Mouse (Mus musculus) embryonic fibroblast, embryonic 13.5 days (primary cell): ENCODE results near the gene Prrc2a. TPM values are rescaled to one million over a fixed set of nuclear protein-coding genes. Genes with fewer than 3 reads are reported as not detected.
"Not testable (repeated sequence)": the region's sequence is repeated elsewhere in the genome, so short reads cannot be mapped to it uniquely, and the experiment has no call there.

Experiments used
- H3K27ac ChIP-seq: 2 replicates; pipeline ENCODE4 v1.5.1; 2012; ENCODE audit warnings: low read length, control low read depth, inconsistent platforms; ENCODE audit not compliant: insufficient read depth
- H3K4me1 ChIP-seq: 2 replicates; pipeline ENCODE4 v1.6.1; 2011; ENCODE audit warnings: low read length; ENCODE audit not compliant: control insufficient read depth, insufficient read depth
- H3K4me3 ChIP-seq: 2 replicates; pipeline ENCODE4 v1.5.1; 2011; ENCODE audit warnings: mild to moderate bottlenecking, control low read depth, low read length; ENCODE audit not compliant: insufficient read depth
- CTCF ChIP-seq: IDR thresholded peaks from 2 replicates; pipeline ENCODE4 v1.5.1; 2011; ENCODE audit warnings: mild to moderate bottlenecking, control low read depth, low read length, moderate library complexity, borderline replicate concordance; ENCODE audit not compliant: insufficient read depth
- POLR2A ChIP-seq: IDR thresholded peaks from 2 replicates; pipeline ENCODE4 v1.6.1; 2011; ENCODE audit warnings: low read depth, mild to moderate bottlenecking, control low read depth, low read length, moderate library complexity
- polyA plus RNA-seq: library from polyadenylated mRNA; stranded (reverse); fragments of >200 nt; gene quantifications from 2 replicates; pipeline ENCODE4 v1.2.4, GENCODE M21; 2011; ENCODE audit warnings: low read depth; ENCODE audit not compliant: missing spikeins, insufficient read length

Gene Prrc2a
- polyA plus RNA-seq, 1 experiment = 174 TPM

DNA sequence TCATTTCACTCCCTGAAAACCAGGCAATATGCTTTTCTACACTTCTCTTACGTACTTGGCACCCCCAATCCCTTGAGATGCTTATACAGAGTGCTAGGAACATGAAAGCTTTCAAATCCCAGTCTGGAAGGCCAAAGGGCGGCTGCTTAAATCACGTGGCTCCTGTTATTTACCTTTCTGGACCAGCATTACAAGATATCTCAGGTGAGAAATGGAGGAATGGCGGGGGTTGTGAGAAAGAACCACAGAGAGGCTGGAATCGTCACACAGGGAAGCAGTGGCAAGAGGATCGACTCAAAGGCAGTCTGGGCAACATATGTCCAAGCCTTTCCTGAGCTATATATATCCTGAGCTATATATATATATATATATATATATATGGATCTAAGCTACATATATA, 39.1 kb downstream of the Prrc2a start:
- peak overlapping the region; percentile 64; the same call in 1 of the 2 replicates for H3K4me3 ChIP-seq
- H3K27ac ChIP-seq = no peak overlapping the region
- no peak for TF ChIP-seq POLR2A
- TF ChIP-seq CTCF = no peak
- peaks cover 11% of the 10 kb centered on the region; the same call in 1 of the 2 replicates for H3K4me1 ChIP-seq

DNA sequence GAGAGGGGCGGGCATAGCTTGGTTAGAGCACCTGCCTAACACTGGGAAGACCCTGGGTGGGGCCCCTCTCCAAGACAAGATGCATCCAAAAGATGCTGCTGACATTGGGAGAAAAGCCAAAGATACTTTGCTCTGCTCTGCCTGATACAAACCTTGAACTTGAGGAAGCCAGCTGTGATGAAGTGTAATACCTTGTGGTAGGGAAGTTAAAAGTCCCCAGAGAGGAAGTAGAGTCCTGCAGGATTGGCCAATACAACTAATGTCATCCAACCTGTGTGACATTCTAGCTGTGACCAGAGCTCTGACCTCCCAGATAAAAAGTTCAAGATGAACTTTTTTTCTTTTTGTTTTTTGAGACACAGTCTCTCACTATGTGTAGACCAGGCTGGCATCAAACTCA, 39.6 kb downstream of the Prrc2a start:
- Histone ChIP-seq H3K27ac (no peak overlapping the region), H3K4me3 (no peak overlapping the region), H3K4me1 (peaks cover 11% of the 10 kb centered on the region; the same call in 1 of the 2 replicates)
- TF ChIP-seq POLR2A (no peak), CTCF (no peak)

DNA sequence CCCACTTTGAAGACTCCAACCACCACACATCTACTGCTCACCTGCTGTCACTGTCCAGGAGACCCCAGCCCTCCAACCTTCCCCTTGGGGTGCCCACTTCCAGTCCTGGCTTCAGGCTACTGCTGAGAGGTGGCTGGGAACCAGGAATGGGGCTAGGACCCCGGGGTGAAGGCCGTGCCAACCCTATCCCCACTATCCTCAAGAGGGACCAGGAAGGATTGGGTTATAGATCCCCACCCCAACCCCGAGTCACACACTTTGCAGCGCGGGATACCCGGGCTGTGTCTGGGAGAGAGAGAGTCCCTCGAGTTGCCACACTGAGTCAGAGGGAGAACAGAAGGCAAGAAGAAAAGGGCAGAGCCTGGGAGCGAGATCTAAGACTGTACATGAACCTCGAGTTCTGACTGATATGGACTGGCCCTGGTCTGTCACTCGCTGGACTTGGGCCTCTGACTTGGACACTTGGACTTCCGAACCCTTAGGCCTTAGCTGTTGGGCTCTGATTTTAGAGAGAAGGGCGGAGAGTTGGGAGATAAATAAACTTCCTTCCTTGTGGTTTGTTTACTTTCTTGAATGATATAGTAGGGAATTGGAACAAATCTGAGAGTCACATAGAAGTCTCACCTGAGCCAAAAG, 40.3 kb downstream of the Prrc2a start:
- not testable (repeated sequence) for H3K4me3 ChIP-seq, H3K27ac ChIP-seq
- peaks cover 11% of the 10 kb centered on the region; the same call in 1 of the 2 replicates for H3K4me1 ChIP-seq

DNA sequence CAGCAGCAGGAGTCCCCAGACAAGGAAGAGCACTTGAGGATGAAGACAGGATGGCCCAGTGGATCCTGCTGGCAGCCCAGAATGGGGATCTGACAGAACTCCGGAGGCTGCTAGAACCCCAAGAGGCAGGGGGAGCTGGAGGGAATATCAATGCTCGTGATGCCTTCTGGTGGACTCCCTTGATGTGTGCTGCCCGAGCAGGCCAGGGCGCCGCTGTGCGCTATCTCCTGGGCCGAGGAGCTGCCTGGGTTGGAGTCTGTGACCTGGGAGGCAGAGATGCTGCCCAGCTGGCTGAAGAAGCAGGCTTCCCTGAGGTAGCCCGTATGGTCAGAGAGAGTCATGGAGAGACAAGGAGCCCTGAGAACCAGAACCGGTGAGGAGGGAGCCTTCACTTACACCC, 41.4 kb downstream of the Prrc2a start:
- H3K27ac ChIP-seq, H3K4me3 ChIP-seq: not testable (repeated sequence)
- H3K4me1 ChIP-seq = peaks cover 11% of the 10 kb centered on the region; the same call in 1 of the 2 replicates

DNA sequence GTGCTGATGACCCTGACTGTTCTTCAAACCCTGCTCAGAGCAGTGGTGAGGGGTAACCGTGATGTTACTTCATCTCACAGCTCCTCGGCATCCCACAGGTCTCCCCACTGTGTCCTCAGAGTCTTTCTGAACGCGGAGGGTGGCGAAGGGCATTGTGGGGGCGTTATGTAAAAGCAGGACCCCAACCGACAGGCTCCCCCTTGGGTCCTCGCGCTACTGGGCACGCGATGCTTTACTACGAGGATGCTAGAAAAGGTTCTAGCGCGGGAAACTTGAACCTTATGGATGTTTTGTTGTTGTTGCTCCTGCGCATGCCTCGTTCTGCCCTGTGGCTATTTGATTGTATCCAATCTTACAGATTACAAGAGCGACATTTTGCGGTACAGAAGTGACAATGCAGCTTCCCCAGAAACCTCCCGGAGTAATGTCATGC, 42.8 kb downstream of the Prrc2a start, which contains the start of gene Csnk2b:
Gene Csnk2b, minus strand, starts transcription at position 183 of the 433 bp plus-strand sequence.
- H3K27ac ChIP-seq = peak within 1 kb of the TSS; percentile 56
- H3K4me3 ChIP-seq = peak within 1 kb of the TSS; percentile 97
- no peak for TF ChIP-seq POLR2A
- no peak for TF ChIP-seq CTCF
- peaks cover 4% of the 10 kb centered on the region; the same call in 1 of the 2 replicates for H3K4me1 ChIP-seq

DNA sequence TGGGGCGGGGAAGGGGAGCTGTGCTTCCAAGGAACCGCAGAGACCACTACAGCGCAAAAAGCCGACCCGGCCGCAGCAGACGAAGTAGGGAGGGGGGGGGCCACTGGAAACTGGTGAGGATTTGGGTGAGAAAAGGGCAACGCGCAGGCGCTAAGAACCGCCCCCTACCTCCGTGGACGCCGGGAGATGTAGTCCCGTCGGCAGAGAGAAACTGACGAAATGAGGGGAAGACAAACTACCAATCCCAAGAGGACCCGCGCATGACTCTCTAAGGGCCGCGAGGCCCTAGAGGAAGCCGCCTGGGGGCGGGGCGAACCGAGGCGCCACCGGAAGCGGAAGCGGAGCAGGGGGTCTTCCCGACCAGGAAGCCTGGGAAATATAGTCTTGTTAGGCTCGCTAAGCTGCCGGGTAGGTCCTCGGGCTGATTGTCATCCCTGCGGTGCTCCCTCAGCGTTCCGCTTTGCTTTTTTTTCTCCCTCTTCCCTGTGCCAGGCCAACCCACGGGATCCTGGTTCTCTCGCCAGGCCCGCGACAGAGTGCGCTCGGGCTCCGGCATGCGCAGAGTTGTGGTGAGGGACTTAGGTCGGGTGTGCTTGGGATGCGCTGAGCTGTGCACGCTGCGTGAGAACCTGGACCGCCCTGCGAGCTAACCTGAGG, 43.4 kb downstream of the Prrc2a start, which contains the start of gene Gpank1:
Gene Gpank1, plus strand, starts transcription at position 313 of the 657 bp plus-strand sequence.
- Histone ChIP-seq H3K4me1 (peaks cover 3% of the 10 kb centered on the region; the same call in 1 of the 2 replicates), H3K27ac (peak within 1 kb of the TSS; percentile 56), H3K4me3 (peak within 1 kb of the TSS; percentile 97)
- TF ChIP-seq CTCF (no peak), POLR2A (peak; percentile 63; the same call in 1 of the 2 replicates)

DNA sequence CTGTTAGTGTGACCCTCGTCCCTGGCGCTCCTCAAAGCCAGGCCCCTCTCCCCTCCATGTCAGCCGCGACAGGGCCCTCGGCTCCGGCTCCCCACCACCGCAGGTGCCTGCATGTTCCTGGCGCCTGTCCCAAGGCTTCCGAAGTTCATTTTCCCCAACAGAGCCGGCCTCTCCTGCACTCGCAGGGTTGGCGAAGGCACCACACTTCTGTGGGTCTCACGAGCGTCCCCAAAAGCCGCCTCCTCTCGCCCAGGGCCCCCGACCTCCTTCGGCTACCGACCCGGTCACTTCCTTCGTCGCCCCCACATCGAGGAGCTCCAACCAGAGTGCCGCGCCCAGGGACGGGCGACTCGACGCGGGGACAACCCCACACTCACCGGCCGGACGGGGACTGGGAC, 44.0 kb downstream of the Prrc2a start:
- Histone ChIP-seq H3K27ac (no peak overlapping the region), H3K4me3 (peak overlapping the region; percentile 97), H3K4me1 (peaks cover 3% of the 10 kb centered on the region; the same call in 1 of the 2 replicates)
- no peak for TF ChIP-seq CTCF
- no peak for TF ChIP-seq POLR2A

DNA sequence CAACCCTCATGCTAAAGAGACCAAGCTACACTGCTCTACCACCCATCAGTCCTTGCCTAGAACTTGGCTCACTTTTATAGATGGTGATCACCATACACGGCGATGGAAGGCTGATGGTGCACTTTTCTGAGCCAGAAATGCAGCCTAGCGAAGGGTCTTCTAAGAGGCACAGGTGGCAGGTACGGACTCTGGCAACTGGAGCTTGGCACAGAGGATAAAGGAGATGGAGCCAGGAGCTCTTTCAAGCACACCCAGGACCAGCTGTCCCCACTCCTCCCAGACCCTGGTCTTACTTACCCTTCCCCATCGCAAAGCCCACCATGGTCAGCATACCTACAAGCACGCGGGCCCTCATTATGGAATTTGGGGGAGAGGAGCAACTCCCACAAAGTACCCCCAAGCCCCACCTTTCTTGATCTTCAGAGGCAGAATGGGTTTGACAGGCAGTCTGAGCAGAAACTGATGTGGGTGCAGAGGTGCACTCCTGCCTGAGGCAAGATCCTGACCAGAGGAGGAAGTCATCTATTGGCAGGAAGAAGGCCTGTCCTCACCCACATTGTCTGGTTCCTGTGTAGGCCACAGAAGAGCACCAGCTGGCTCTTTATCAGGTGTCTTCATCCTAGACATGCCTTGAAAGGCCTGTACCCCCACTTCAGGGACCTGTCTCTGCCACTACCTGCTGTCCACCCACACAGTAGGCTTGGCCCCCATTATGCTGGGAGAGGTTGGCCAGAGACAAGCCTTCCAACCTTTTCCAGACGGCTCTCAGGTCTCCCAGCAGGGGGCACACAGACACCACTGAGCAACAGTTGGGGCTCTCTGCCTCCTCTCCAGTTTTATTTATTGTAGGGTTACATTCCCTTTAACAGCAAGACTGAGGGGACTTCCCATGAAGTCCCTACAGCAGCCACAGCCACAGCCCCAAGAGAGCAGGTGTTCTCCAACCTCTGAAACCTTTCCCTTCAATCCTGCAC, 49.4 kb downstream of the Prrc2a start, which contains the start of gene Ly6g5b:
Gene Ly6g5b, minus strand, starts transcription at position 383 of the 974 bp plus-strand sequence.
- TF ChIP-seq POLR2A (no peak), CTCF (0 out of 2 replicates have a peak, but pooled peaks have one; percentile 2)
- Histone ChIP-seq H3K4me3 (no peak within 1 kb of the TSS), H3K4me1 (no peaks in the 10 kb centered on the region), H3K27ac (no peak within 1 kb of the TSS)

DNA sequence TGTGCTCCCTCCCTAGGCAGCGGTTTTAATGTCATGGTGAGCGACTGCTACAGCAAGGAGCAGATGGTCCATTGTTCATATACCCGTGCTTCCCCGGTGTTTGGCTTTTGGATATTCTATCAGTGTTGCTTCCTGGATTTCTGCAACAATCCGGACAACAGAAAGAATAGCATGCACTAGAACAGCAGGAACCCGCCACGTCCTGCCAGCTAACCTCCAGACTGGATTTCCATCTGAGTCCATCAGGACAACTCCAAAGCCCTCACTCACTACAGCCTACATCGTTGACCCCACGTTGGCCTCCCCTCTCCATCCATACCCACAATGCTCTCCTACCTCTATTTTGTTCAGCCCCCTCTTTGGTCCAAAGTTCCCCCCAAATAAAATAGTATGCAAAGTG, 52.9 kb downstream of the Prrc2a start:
- Histone ChIP-seq H3K27ac (no peak overlapping the region), H3K4me1 (no peaks in the 10 kb centered on the region)
- TF ChIP-seq CTCF (no peak), POLR2A (no peak)

DNA sequence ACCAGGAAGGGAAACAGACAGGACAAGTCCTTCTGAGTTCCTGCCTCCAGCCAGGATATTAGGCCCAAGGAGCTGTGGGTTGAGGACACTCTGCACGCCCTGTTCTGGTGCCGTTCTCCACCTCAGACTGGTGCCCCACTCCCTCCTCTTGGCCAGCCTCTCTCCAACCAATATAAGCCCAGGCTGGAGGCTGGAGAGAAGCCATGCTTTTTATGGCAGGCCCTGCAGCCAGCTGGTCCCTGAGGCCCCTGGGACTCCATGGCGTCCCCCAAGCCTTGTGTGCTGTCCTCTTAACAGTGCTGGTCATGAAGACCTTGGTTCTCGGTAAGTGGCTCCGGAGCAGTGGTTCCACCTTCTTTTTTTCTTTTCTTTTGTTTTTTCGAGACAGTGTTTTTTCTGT, 56.6 kb downstream of the Prrc2a start, which contains the start of gene Ly6g5c:
Gene Ly6g5c, plus strand, starts transcription at position 183 of the 400 bp plus-strand sequence.
- H3K4me1 ChIP-seq = no peaks in the 10 kb centered on the region
- no peak for TF ChIP-seq POLR2A
- no peak for TF ChIP-seq CTCF
- no peak within 1 kb of the TSS for H3K27ac ChIP-seq
- no peak within 1 kb of the TSS for H3K4me3 ChIP-seq

More for the DNA sequence above, 52.9 kb downstream of the Prrc2a start:
- H3K4me3 ChIP-seq = no peak overlapping the region
